Mouse (Mus musculus) heart, embryonic 13.5 days (tissue): ENCODE data around the gene Ascc1. TPM values are rescaled to one million over a fixed set of nuclear protein-coding genes. Genes with fewer than 3 reads are reported as not detected.
"Not testable (repeated sequence)": the region's sequence is repeated elsewhere in the genome, so short reads cannot be mapped to it uniquely, and the experiment has no call there.

Source experiments
- ATAC-seq: fragments of 200-750 bp; cut with Nextera tagmentation; 2 replicates; pipeline ENCODE4 v1.8.0; 2017; ENCODE audit warnings: moderate TSS enrichment; ENCODE audit not compliant: insufficient number of reproducible peaks, low FRiP score, low TSS enrichment; ENCODE audit errors: extremely low read depth
- H3K27ac ChIP-seq: fragments of 300-500 bp; sonication (generic); replicated peaks from 2 replicates; pipeline ENCODE4 v1.5.1; 2015; ENCODE audit warnings: moderate library complexity, mild to moderate bottlenecking, inconsistent platforms
- H3K27me3 ChIP-seq: fragments of 300-500 bp; sonication (generic); replicated peaks from 2 replicates; pipeline ENCODE4 v1.6.1; 2015; ENCODE audit warnings: mild to moderate bottlenecking, inconsistent platforms
- H3K36me3 ChIP-seq: fragments of 300-500 bp; sonication (generic); 2 replicates; pipeline ENCODE4 v1.6.1; 2015; ENCODE audit warnings: mild to moderate bottlenecking, inconsistent platforms
- H3K4me1 ChIP-seq: fragments of 300-500 bp; sonication (generic); 2 replicates; pipeline ENCODE4 v1.6.1; 2015; ENCODE audit warnings: inconsistent platforms
- H3K4me2 ChIP-seq: fragments of 300-500 bp; sonication (generic); 2 replicates; pipeline ENCODE4 v1.6.1; 2015; ENCODE audit warnings: inconsistent platforms, mild to moderate bottlenecking, moderate library complexity
- H3K4me3 ChIP-seq: fragments of 300-500 bp; sonication (generic); 2 replicates; pipeline ENCODE4 v1.5.1; 2015; ENCODE audit warnings: moderate library complexity, mild to moderate bottlenecking, inconsistent platforms
- H3K9ac ChIP-seq: fragments of 300-500 bp; sonication (generic); 2 replicates; pipeline ENCODE4 v1.6.1; 2015; ENCODE audit warnings: inconsistent platforms, mild to moderate bottlenecking, moderate library complexity
- H3K9me3 ChIP-seq: fragments of 300-500 bp; sonication (generic); 2 replicates; pipeline ENCODE4 v1.6.1; 2016; ENCODE audit warnings: inconsistent platforms
- WGBS: fragments of 180-500 bp; shearing (Covaris S2); methylation state at CpG from one replicate; pipeline ENCODE4 v1.1.7; 2015; ENCODE audit warnings: mixed read lengths; 5-methylcytosine and 5-hydroxymethylcytosine counted together
- polyA plus RNA-seq: library from polyadenylated mRNA; unstranded; fragments of >200 nt; fragmentation: Nextera tagmentation; extraction: Ambion mirVana; gene quantifications from 2 replicates; pipeline ENCODE4 v1.2.1, GENCODE M21; 2015

Ascc1 gene
- polyA plus RNA-seq, 1 experiment from 2014 or later = 33.8 TPM

DNA sequence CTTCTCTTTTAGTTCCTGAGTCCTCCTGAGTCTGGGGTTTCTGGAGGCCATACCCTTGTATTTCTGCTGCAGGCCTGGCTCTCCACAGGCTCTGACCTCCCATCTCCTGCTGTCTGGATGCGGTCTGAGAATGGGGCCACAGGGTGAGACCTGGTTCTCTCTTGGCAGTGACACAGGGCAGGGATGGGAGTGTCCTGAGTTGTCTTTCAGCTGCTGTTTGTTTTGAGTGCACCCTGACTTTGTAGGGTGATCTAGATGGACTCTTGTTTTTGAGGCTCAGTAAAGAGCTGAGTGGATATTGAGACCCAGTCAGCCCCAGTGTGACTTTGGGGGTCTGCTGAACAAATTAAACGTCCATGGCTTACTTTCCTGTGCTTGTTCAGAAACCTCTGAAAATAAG, 24.2 kb upstream of the Ascc1 start:
- Histone ChIP-seq H3K4me3 (no peak overlapping the region), H3K27me3 (no peaks in the 10 kb centered on the region), H3K36me3 (no peaks in the 10 kb centered on the region), H3K27ac (peak overlapping the region; percentile 78), H3K4me1 (peaks cover 78% of the 10 kb centered on the region), H3K9ac (peak overlapping the region; percentile 33; the same call in 1 of the 2 replicates), H3K9me3 (no peaks in the 10 kb centered on the region), H3K4me2 (no peak overlapping the region)
- no peak for ATAC-seq
- 34% methylated on average over 2 of the region's 2 CpGs for WGBS

DNA sequence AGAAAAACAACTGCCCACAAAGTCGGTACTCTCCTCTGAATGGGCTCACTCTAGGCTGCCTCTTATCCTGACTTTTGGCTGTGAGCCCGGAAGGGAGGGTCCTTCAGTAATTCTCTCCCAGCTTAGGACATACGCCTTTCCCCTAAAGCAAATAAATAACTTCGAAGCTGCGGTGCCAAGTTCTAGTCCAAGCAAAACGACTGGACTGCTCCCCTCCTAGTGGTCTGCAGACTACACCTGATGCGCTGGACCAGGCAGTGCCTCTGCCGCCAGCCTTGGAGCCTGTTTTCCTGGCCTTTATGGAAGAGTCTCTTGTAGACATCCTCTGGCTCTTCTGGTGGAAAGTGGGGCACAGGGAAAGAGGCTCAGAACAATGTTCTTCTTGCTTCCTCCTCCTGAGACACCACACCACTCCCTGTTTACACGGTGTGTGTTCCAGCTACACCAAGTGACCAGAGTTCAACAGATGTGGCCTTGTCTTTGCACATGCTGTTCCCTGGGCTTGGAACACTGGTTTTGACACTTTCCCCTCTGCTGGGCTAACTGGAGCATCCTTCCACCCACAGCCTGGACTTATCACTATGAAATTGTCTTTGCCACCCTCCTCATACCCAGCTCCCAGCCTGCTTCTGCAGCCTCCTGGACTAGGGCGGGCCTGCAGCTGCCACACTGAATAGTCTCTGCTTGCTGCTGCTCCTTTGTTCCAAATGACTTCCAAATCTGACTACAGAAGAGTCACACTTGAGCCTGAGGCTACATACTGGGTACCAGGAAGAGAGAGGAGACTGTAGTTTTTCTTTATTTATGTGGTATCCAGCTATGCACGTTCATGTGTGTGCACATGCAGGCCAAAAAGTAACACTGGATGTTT, 23.5 kb upstream of the Ascc1 start:
- Histone ChIP-seq H3K36me3 (0 out of 2 replicates have a peak, but pooled peaks cover 3% of the 10 kb centered on the region), H3K4me1 (peaks cover 75% of the 10 kb centered on the region), H3K4me2 (no peak overlapping the region), H3K9ac (peak overlapping the region; percentile 33), H3K4me3 (no peak overlapping the region), H3K9me3 (no peaks in the 10 kb centered on the region), H3K27me3 (no peaks in the 10 kb centered on the region), H3K27ac (peak overlapping the region; percentile 78)
- 32% methylated on average over 11 of the region's 11 CpGs for WGBS
- peak; percentile 34; the same call in 1 of the 2 replicates for ATAC-seq

DNA sequence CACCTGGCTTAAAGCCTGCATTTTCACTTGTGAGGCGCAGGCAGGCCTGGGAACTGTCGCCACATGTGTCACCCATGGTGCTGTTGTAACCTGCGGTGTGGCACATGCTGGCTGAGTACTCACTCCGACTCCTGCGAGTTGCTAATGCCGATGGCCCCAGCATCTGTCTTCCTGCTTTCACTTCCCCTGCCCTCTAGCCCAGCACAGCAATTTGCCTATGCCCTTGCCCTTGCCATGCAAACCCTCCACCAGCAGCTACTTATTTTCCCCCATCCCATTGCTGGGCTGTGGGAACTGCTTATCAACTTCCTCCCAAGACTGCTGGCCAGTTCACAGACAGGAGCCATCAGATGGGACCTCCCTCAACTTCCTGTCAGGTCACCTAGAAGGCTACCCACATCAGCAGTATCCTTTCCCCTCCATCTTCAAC, 21.8 kb upstream of the Ascc1 start:
- peaks cover 6% of the 10 kb centered on the region for H3K36me3 ChIP-seq
- ATAC-seq = 0 out of 2 replicates have a peak, but pooled peaks have one; percentile 32
- no peak overlapping the region for H3K9ac ChIP-seq
- H3K27ac ChIP-seq = peak overlapping the region; percentile 53
- H3K4me2 ChIP-seq = no peak overlapping the region
- WGBS = 63% methylated on average over 6 of the region's 6 CpGs
- H3K9me3 ChIP-seq = no peaks in the 10 kb centered on the region
- no peaks in the 10 kb centered on the region for H3K27me3 ChIP-seq
- H3K4me3 ChIP-seq = no peak overlapping the region
- peaks cover 61% of the 10 kb centered on the region for H3K4me1 ChIP-seq

DNA sequence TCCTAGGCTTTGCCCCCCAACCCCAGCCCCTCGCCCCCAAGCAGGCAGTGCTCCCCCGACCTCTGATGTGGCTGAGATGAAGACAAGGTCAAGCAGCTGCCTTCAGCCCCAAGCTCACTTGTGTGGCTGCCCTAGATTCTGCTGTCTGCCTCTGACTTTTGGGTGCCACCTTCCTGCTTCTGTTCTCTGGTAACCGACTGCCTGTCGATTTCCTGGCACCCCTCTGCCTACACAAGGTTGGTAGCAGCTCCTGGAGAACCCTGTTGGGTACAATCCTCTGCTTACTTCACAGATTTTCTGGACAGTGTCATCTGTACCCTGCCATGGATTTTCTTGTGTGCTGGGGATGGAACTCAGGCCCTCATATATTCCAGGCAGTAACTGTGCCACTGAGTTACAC, 21.3 kb upstream of the Ascc1 start:
- Histone ChIP-seq H3K9me3 (no peaks in the 10 kb centered on the region), H3K4me2 (no peak overlapping the region), H3K9ac (peak overlapping the region; percentile 58; the same call in 1 of the 2 replicates), H3K4me3 (no peak overlapping the region), H3K4me1 (peaks cover 60% of the 10 kb centered on the region), H3K27ac (peak overlapping the region; percentile 53), H3K27me3 (no peaks in the 10 kb centered on the region), H3K36me3 (peaks cover 11% of the 10 kb centered on the region)
- WGBS = 55% methylated on average over 4 of the region's 4 CpGs
- no peak; the same call in 1 of the 2 replicates for ATAC-seq

DNA sequence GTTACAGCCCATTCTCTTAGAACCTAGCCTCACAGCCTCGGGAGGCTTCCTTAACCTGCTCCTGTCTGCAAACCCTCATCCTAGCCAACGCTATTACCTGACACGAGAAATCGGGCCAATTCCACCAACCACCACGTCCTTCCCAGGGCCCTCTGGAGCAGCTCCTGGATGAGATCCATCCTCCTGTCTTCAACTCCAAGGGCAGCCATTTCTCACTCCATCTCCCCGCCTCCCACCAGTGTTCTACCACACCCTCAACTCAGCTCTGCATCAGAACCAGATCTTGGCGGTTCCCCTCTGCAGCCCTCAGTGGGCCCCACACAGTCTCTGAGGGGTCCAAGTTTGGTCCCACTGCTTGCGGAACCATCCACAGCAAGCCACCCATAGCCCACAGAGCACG, 20.8 kb upstream of the Ascc1 start:
- Histone ChIP-seq H3K9me3 (no peaks in the 10 kb centered on the region), H3K9ac (0 out of 2 replicates have a peak overlapping the region, but pooled peaks have one; percentile 58), H3K27me3 (no peaks in the 10 kb centered on the region), H3K36me3 (peaks cover 16% of the 10 kb centered on the region), H3K4me2 (no peak overlapping the region), H3K4me3 (no peak overlapping the region), H3K27ac (peak overlapping the region; percentile 53), H3K4me1 (peaks cover 57% of the 10 kb centered on the region)
- ATAC-seq = no peak
- 60% methylated on average over 9 of the region's 9 CpGs for WGBS

DNA sequence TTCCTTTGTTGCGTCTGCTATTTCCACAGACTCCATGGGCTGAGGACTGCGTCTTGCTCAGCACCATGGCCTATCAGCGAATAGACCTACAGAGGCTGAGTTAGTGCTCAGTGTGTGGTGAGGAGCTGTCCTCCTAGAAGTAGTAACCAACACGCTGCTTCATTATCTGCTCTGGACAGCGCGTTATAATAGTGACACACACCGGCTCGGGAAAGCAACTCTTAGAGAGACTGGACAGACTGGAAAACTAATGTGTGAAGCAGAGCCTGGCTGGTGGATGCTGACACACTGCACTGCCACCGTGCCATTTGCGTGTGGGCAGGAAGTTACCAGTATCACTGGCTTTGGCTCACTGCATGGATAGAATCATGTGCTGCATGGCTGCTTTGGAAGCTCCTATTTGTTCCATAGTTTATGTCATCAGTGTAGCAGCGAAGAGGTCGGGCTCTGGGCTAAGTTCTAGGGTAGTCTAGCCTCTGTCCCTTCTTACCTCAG, 20.2 kb upstream of the Ascc1 start:
- H3K9me3 ChIP-seq = no peaks in the 10 kb centered on the region
- no peak overlapping the region for H3K9ac ChIP-seq
- no peaks in the 10 kb centered on the region for H3K27me3 ChIP-seq
- H3K4me1 ChIP-seq = peaks cover 56% of the 10 kb centered on the region
- H3K4me3 ChIP-seq = no peak overlapping the region
- no peak for ATAC-seq
- WGBS = 70% methylated on average over 12 of the region's 12 CpGs
- H3K36me3 ChIP-seq = peaks cover 22% of the 10 kb centered on the region
- H3K27ac ChIP-seq = peak overlapping the region; percentile 53
- no peak overlapping the region for H3K4me2 ChIP-seq

DNA sequence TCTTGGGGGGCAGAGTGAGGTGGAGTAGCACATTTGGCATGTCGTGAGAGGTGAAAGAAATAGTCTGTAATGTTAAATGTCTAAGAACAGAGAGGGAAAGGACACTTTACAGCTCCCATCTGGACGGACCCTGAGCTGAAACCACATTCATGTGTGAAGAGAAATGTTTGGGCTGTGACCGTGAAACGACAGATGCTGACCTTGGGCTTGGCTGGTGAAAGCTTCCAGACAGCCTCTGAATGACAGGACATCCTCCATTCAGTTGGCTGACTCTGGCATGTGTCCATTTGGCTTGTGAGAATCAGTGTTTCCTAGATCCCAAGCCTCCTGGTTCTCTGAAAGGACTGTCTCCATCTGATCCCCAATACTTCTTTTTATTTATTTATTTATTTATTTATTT, 14.6 kb upstream of the Ascc1 start:
- Histone ChIP-seq H3K27me3 (no peaks in the 10 kb centered on the region), H3K27ac (peak overlapping the region; percentile 34; the same call in 1 of the 2 replicates), H3K4me3 (no peak overlapping the region), H3K4me1 (peaks cover 46% of the 10 kb centered on the region), H3K9me3 (no peaks in the 10 kb centered on the region), H3K36me3 (peaks cover 60% of the 10 kb centered on the region), H3K9ac (no peak overlapping the region), H3K4me2 (no peak overlapping the region)
- WGBS = 52% methylated on average over 4 of the region's 4 CpGs
- no peak for ATAC-seq

DNA sequence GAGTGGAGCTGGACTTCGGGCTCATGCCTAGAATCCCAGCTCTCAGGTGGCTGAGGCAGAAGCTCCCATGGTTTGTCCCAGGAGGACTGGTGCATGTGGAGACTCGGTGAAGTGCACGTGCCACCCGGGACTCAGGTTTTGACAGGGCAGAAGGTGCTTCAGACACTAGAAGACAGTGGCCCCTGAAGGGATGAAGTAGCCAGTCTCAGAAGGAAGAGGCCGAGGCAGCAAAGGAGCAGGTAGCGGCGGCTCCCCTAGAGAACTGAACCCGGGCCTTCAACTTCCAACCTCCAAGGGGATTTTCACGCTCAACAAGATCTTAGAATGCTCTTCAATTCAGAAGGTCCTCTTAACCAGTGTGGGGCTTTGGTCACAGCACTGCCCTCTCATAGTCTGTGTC, 12.2 kb upstream of the Ascc1 start:
- Histone ChIP-seq H3K4me1 (peaks cover 44% of the 10 kb centered on the region), H3K36me3 (peaks cover 76% of the 10 kb centered on the region), H3K4me3 (no peak overlapping the region), H3K27ac (no peak overlapping the region), H3K9me3 (no peaks in the 10 kb centered on the region), H3K9ac (no peak overlapping the region), H3K4me2 (no peak overlapping the region), H3K27me3 (no peaks in the 10 kb centered on the region)
- WGBS = 96% methylated on average over 9 of the region's 9 CpGs
- ATAC-seq = no peak

DNA sequence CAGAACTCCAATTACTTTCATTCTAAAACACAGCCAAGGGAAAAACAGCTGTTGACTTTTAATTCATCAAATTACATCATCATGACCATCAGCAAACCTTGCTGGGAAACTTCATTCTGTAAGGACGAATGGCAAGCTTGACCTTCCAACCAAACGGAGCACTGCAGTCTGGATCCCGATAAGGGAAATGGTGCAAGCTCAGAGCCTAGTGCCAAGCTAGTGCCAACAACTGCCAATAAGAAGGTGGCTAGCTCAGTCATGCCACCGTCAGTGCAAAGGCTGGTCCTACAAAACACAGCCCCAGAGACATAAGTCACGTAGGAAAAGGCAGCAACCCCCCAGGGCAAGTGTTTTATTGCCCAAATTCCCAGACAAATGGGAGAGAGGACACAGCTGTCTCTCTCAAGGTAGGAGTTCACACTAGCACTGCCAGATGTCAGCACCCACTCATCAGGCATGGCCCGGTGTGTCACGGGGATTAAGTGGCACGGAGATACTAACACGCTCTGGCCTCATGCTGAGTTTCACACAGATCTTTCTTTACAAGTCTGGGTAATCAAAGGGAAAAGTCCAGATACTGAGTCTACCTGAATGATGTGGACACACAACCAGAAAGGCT, 11.2 kb upstream of the Ascc1 start:
- Histone ChIP-seq H3K4me1 (peaks cover 50% of the 10 kb centered on the region), H3K4me3 (no peak overlapping the region), H3K36me3 (peaks cover 78% of the 10 kb centered on the region), H3K27me3 (no peaks in the 10 kb centered on the region), H3K4me2 (no peak overlapping the region), H3K27ac (no peak overlapping the region), H3K9me3 (no peaks in the 10 kb centered on the region), H3K9ac (0 out of 2 replicates have a peak overlapping the region, but pooled peaks have one; percentile 17)
- 49% methylated on average over 9 of the region's 9 CpGs for WGBS
- no peak for ATAC-seq

DNA sequence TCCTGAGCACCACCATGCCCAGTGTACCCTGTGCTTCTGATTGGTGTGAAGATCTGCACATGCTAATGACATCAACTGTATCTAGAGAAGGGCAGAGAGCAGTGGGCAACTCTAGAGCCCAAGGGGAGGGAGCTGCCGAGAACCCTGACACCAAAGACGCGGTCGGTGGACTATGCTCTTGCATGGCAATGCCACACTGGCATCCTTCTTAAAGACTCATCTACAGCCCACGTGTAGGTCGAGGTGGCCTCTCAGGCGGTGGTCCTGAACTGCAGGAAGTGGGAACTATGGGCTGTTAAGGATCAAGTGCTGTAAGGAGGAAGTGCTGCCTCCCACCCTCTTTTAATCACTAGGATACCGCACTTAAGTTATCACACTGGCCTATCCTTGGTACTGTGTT, 10.6 kb upstream of the Ascc1 start:
- Histone ChIP-seq H3K36me3 (peaks cover 77% of the 10 kb centered on the region), H3K4me1 (peaks cover 53% of the 10 kb centered on the region), H3K27ac (no peak overlapping the region), H3K4me3 (no peak overlapping the region), H3K9ac (no peak overlapping the region; the same call in 1 of the 2 replicates), H3K4me2 (no peak overlapping the region), H3K9me3 (no peaks in the 10 kb centered on the region), H3K27me3 (no peaks in the 10 kb centered on the region)
- no peak; the same call in 1 of the 2 replicates for ATAC-seq
- 62% methylated on average over 8 of the region's 8 CpGs for WGBS

DNA sequence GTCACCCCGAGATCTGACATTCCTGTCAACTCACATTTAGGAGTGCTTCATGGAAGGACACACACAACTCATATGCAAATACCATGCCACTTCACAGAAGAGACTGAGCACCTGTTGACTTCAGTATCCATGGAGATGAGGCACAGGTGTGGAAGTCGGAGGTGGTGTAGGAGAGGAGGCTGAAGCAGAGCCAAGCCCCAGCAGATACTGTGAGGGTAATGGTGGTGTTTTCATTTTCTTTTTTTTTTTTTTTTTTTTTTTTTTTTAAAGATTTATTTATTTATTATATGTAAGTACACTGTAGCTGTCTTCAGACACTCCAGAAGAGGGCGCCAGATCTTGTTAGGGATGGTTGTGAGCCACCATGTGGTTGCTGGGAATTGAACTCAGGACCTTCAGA, 8.8 kb upstream of the Ascc1 start:
- Histone ChIP-seq H3K36me3 (peaks cover 59% of the 10 kb centered on the region), H3K4me1 (peaks cover 44% of the 10 kb centered on the region)
- H3K9me3 ChIP-seq, H3K4me3 ChIP-seq, H3K9ac ChIP-seq, H3K4me2 ChIP-seq, H3K27me3 ChIP-seq, H3K27ac ChIP-seq, ATAC-seq: not testable (repeated sequence)
- 93% methylated on average over 2 of the region's 3 CpGs for WGBS
